Mouse (Mus musculus) adrenal gland, postnatal 4 days (tissue): ENCODE data around the gene Cops9. TPM values are rescaled to one million over a fixed set of nuclear protein-coding genes. Genes with fewer than 3 reads are reported as not detected.

ENCODE experiments used
- DNase-seq, 2 experiments: peaks; one replicate each; pipeline ENCODE4 v3.0.0; 2021 to 2022; ENCODE audit warnings: low spot score in 2 of 2, mixed read lengths in 2 of 2
- total RNA-seq, 2 experiments: library from RNA; stranded (reverse); gene quantifications; 2 replicates each; pipeline ENCODE4 v1.2.3; 2021

Gene Cops9
- total RNA-seq, 2 experiments from 2014 or later: 292 to 315 TPM

DNA sequence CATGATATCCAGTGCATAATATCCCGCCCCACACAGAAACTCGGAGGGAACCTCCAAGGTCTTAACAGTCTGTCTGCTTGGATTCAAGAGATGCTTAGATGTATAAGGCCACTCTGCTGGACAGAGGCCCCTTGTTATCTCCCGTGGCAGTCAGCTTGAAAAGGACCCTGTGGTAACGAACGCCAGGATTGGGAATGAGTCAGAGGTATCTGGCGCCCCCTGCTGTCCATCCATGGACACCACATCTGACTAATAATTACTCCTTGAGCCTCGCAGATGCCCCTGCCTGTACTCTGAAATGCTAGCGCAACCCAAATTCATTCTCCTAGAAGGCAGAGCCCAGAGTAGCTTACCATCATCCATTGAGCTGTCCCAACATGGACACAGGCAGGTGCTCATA lies 6.0 kb upstream of the Cops9 start:
- peak; percentile 49 to 70 for DNase-seq

DNA sequence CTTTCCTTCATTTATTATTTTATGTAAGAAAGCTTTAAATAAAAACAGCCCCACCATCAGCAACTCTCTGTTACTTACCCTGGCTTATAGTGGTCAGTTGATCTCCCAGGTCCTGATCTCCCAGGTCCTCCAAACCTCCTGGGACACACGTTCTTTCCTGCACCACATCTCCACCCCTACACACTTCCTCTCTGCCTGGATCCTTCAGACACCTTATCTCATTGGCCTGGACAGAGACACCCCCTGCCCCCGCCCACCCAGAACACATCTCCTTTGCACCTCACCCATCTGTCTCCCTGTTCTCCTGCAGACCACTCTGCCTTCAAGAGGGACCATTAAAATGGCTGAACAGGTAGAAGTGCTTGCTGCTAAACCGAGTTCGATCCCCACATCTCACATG lies 5.2 kb upstream of the Cops9 start:
- no peak for DNase-seq

GRCm38 (mm10) chr1:92646601-92647000 lies 4.8 kb upstream of the Cops9 start:
- no peak for DNase-seq

GRCm38 (mm10) chr1:92646111-92646510 lies 4.3 kb upstream of the Cops9 start:
- no peak for DNase-seq

DNA sequence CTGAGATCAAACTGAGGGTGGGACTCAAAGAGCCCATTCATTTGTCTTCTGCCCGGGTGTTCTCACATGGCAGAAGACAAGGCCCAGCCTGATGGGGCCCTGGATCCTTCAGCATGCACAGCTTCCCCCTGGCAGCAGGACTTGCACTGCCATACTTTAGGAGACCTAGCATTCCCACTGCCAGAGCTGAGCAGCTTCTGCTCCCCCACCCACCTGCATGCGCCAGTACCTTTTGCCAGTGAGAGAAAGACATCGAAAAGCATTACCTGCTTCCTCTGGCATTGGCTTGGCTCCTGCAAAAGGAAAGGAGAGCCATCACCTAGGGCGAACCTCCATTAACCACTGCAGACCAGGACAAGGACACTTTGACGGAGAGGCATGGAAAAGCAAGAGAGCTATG lies 3.1 kb upstream of the Cops9 start:
- no peak for DNase-seq

DNA sequence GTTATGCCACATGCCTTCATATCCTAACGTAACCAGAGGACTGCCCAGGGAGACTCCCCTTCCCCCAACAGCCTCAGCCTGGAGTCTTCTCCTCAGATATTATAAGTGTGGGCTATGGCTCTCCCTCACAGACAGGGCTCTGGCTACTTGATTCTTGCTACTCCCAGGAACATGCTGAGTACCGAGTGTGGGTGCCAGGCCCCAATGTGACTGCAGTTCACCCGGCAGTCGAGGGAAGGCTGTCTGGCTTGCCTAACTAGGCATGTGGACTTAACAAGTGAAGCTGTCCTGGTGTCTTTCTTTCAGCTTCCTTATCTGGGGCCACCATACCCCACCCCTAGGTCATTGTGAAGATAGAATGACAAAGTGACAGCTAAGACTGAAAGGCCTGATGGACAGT lies 1.9 kb upstream of the Cops9 start:
- DNase-seq: no peak

- DNase-seq: no peak
These were observed 1.4 kb downstream of the Cops9 start for GRCm38 (mm10) chr1:92640393-92640792.

GRCm38 (mm10) chr1:92638736-92639135 lies 3.0 kb downstream of the Cops9 start:
- no peak for DNase-seq

DNA sequence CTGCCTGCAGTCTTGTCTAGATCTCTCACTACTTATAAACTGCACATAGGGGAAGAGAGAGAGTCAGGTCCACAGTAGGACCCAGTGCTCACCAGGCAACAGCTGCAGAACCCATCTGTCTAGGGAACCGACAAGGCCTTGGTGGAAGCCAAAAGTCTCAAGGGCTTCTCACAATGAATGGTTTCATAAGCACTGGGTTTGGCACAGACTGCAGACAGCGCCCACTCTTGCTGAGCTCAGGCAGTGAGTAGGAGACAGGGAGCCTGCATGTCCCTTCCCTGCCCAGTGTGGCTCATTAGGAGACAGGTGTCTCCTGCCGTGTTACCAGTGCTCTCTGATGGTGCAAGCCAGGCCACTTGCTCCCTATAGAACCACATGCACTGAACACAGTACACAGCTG lies 3.6 kb downstream of the Cops9 start:
- no peak for DNase-seq

- no peak for DNase-seq
These were observed 4.1 kb downstream of the Cops9 start for GRCm38 (mm10) chr1:92637501-92638172.

GRCm38 (mm10) chr1:92636676-92637075 lies 5.1 kb downstream of the Cops9 start:
- no peak for DNase-seq

DNA sequence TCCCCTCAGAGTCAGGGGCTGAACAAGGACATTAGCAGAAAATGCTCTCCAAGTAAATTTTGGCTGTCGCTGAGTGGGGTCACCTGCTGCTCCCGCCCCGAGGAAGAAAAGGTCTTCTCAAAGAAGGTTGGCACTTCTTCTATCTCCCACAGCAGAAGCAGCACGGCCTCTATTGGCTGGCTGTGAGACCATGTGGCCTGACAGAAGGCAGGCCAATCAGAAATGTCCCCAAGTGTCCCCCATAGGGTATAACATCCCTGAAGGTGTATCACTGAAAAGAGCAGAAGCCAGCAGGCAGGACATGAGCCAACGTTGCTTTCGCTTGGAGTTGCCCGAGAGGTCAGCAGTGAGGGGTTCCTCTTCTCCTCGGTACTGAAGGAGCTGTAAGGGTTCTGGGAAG lies 5.8 kb downstream of the Cops9 start:
- DNase-seq: no peak

- DNase-seq: no peak
These were observed 6.7 kb downstream of the Cops9 start for GRCm38 (mm10) chr1:92634976-92635599.

- no peak for DNase-seq
These were observed 7.2 kb downstream of the Cops9 start for GRCm38 (mm10) chr1:92634569-92634968.

DNA sequence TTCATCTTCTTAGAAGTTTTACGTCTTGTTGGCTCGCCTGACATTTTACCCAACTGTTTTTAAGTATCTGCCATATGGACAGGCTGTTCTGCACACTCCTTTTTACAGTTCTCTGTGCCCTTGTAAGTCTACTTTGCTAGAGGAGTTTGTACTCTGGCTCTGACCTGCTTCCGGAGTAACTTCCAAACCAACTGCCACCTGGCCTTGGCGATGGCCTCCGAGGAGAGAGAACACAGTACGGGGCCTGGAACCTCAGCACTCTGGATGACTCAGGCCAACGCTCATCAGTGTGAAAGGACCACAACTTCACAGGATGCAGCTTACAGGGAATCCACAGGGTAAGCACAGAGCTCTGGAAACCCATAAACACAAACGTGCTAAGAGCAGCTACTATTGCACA lies 8.1 kb downstream of the Cops9 start:
- no peak for DNase-seq

DNA sequence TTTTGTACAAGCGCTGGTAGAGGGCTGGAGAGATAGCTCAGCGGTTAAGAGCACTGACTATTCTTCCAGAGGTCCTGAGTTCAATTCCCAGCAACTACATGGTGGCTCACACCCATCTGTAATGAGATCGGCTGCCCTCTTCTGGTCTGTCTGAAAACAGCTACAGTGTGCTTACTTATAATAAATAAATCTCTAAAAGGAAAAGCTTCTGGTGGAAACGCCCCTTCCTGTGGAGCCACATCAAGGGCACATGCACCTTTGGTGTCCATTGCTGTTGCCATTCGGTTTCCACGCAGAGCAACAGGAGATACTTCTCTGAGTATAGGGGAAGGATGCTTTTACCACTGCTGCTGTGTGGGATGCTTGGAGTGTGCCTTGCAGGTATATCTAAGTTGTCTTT lies 8.8 kb downstream of the Cops9 start:
- DNase-seq: no peak

GRCm38 (mm10) chr1:92632196-92632595 lies 9.6 kb downstream of the Cops9 start:
- DNase-seq: no peak

DNA sequence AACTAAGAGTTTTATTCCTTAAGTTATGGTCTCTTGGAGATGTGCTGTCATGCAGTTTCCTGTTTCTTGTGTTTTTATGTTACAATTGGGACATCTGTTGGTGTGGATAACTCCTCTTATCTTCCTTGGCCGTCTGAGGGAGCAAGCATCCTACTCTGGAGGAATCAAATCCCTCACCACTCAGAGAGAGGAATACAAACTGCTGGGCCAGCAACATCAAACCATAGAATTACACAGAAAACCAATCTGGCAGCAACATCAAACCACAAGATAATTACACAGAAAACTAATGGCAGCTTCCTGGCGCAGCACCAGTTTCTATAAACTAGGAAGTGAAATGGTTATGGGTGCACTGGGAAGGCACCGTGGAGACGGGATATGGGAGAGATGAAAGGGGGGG lies 13.6 kb downstream of the Cops9 start:
- no peak for DNase-seq

DNA sequence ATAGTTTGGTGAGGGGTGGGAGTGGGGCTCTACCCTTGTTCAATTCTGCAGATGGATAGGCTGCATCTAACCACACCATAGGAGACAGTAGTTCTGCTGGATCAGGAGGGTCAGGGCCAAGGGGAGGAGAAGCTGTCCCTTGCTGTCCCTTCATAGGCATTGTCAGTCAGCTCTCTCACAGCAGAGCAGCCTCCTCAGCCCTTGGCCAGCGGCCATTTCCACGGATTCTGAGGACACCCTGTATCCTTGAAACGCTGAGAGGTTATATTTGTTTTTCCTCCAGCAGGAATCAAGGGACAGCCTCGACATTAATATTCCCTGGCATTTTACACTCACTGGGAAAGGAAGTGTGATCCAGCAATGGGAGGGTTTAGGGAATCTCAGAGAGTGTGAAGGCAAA lies 23.4 kb downstream of the Cops9 start:
- peak; percentile 41 to 66 for DNase-seq

DNA sequence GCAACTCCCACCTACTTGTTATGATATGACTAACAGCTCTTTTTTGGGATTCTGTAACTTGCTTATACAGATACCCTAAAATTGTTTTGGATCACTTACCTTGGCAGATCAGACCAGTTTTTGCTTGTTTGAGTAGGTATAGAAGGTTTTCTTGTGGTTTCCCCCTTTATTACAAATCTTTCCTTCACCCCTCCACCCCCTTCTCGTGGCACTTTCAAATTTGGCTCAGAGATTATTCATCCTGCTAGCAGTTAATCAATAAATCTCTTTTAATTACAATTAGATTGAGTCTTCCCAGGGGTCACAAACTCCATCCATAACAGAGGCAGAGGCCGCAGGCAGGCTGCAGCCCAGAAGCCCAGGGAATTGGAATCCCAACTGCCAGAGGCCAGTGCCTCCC lies 24.3 kb downstream of the Cops9 start, which contains the start of gene Olfr12:
TSS of gene Olfr12 (plus strand) at position 301 of the 400 bp plus-strand sequence.
- no peak for DNase-seq

DNA sequence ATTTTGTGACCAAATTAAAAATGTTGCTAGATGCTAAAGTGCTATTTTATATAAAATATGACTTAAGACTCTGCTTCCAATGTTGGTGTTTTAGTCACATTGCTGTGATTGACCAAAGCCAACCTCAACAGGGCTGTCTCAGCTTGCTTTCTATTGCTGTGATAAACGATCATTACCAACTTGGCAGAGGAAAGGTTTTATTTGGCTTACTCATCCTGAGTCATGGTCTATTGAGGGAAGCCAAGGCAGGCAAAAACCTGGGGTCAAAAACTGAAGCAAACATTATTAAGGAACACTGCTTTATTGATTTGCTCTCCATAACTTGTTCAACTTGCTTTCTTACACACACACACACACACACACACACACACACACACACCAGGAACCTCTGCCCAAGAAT lies 25.7 kb downstream of the Cops9 start:
- no peak for DNase-seq

DNA sequence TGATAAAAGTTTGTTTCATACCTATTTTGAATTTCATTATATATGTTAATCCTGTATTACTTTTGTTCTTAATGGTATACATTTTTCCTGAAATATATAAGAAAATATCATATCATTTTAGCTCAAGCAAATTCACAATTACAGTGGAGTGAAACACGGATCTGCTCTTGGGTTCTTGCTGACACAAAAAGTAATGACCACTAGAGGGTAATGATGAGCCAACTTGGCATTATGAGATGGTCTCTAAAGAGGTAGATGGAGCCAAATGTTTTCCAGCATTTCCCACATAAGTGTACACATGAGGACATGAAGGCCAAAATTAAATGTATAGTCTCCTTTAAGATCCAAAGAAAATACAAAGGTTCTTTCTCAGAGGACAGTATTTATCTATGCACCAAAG lies 27.3 kb downstream of the Cops9 start:
- DNase-seq: no peak

GRCm38 (mm10) chr1:92613175-92613574 lies 28.6 kb downstream of the Cops9 start:
- no peak for DNase-seq
